Mouse (Mus musculus) intestine, embryonic 14.5 days (tissue): ENCODE results near the gene Slc4a8. TPM values are rescaled to one million over a fixed set of nuclear protein-coding genes. Genes with fewer than 3 reads are reported as not detected.

ENCODE experiments used
- ATAC-seq: fragments of 200-750 bp; cut with Nextera tagmentation; replicated peaks from 2 replicates; pipeline ENCODE4 v1.8.0; 2017; ENCODE audit warnings: low read depth, moderate number of reproducible peaks, moderate TSS enrichment, moderate library complexity; ENCODE audit not compliant: low FRiP score, low TSS enrichment
- DNase-seq: peaks from one replicate; pipeline ENCODE4 v3.0.0-alpha.2; 2018; ENCODE audit warnings: low spot score
- H3K27ac ChIP-seq: fragments of 300-500 bp; sonication (generic); 2 replicates; pipeline ENCODE4 v1.5.1; 2014; ENCODE audit warnings: low read depth, mild to moderate bottlenecking, control low read depth
- H3K27me3 ChIP-seq: fragments of 300-500 bp; sonication (generic); replicated peaks from 2 replicates; pipeline ENCODE4 v1.6.1; 2014; ENCODE audit warnings: low read length, control low read depth; ENCODE audit not compliant: control insufficient read depth, insufficient read depth
- H3K36me3 ChIP-seq: fragments of 300-500 bp; sonication (generic); 2 replicates; pipeline ENCODE4 v1.6.1; 2014; ENCODE audit warnings: low read length, control low read depth; ENCODE audit not compliant: control insufficient read depth, insufficient read depth
- H3K4me1 ChIP-seq: fragments of 300-500 bp; sonication (generic); replicated peaks from 2 replicates; pipeline ENCODE4 v1.6.1; 2014; ENCODE audit warnings: low read length, control low read depth, mixed read lengths; ENCODE audit not compliant: control insufficient read depth, insufficient read depth
- H3K4me2 ChIP-seq: fragments of 300-500 bp; sonication (generic); 2 replicates; pipeline ENCODE4 v1.6.1; 2014; ENCODE audit warnings: low read length
- H3K4me3 ChIP-seq: fragments of 300-500 bp; sonication (generic); 2 replicates; pipeline ENCODE4 v1.5.1; 2014; ENCODE audit warnings: low read depth, low read length, control low read depth, mixed read lengths
- H3K9ac ChIP-seq: fragments of 300-500 bp; sonication (generic); 2 replicates; pipeline ENCODE4 v1.6.1; 2014; ENCODE audit warnings: mild to moderate bottlenecking, low read length
- H3K9me3 ChIP-seq: fragments of 300-500 bp; sonication (generic); 2 replicates; pipeline ENCODE4 v1.6.1; 2016; ENCODE audit warnings: low read length, control low read depth; ENCODE audit not compliant: control insufficient read depth
- WGBS: fragments of 180-500 bp; shearing (Covaris S2); extraction: QIAGEN DNeasy Blood & Tissue Kit; methylation state at CpG from one replicate; pipeline ENCODE4 v1.1.7; 2014; 5-methylcytosine and 5-hydroxymethylcytosine counted together
- polyA plus RNA-seq: library from polyadenylated mRNA; unstranded; fragments of >200 nt; fragmentation: Nextera tagmentation; extraction: Ambion mirVana; gene quantifications from 2 replicates; pipeline ENCODE4 v1.2.1, GENCODE M21; 2014

The Slc4a8 gene
- polyA plus RNA-seq, 1 experiment from 2014 or later, result 5.4 TPM

DNA sequence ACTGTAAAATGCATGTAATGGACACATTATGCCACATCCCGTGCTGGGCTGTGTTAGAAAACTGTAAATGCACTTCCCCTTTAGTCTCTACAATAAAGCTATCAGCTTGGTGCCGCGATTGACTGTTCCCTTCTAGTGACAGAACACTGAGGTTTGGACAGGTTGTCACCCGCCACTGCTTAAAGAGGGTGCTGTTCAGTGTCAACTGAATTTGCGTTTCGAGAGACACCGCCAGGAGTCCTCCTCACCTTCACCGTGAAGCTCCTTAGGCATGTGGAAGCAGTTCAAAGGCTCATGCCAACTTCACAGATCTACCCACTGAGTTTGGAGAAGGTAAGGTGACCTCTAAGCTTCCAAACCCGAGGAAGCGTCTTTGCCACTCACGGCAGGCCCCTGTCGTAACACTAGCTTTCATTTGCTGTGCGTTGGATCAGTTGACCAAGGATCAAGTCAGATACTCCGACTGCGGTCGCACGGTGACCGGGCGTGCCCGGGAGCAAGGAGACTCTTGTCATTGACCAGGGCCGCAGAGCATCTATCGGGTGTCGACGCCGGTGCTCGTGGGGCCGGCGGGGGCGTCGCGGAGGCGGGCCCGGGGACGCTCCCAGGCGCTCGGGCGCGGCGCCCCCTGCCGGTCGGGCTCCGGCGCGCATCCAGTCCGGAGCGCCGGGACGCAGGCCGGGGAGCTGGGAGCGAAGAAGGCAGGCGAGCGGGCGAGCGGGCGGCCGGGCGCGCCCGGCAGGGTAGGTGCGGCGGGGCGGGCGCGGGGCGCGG is 108.6 kb downstream of the Slc4a8 start:
- Histone ChIP-seq H3K4me2 (peak overlapping the region; percentile 82), H3K4me3 (peak overlapping the region; percentile 62), H3K36me3 (no peaks in the 10 kb centered on the region), H3K4me1 (peaks cover 6% of the 10 kb centered on the region; the same call in 1 of the 2 replicates), H3K27ac (no peak overlapping the region), H3K27me3 (peaks cover 54% of the 10 kb centered on the region), H3K9me3 (no peaks in the 10 kb centered on the region), H3K9ac (peak overlapping the region; percentile 34; the same call in 1 of the 2 replicates)
- 2% methylated on average over 56 of the region's 66 CpGs for WGBS
- DNase-seq (peak; percentile 83), ATAC-seq (peak; percentile 86)

- H3K9ac ChIP-seq, result peak overlapping the region; percentile 51
- peaks cover 54% of the 10 kb centered on the region for H3K27me3 ChIP-seq
These were observed 109.2 kb downstream of the Slc4a8 start for GRCm38 (mm10) chr15:100870775-100871106.

GRCm38 (mm10) chr15:100871107-100872011 is 109.8 kb downstream of the Slc4a8 start:
- H3K36me3 ChIP-seq, result no peaks in the 10 kb centered on the region
- H3K27me3 ChIP-seq, result peaks cover 54% of the 10 kb centered on the region
- DNase-seq (peak; percentile 69), ATAC-seq (peak; percentile 40)
- no peak overlapping the region for H3K27ac ChIP-seq
- H3K9ac ChIP-seq, result peak overlapping the region; percentile 51
- peak overlapping the region; percentile 62 for H3K4me3 ChIP-seq
- peaks cover 6% of the 10 kb centered on the region; the same call in 1 of the 2 replicates for H3K4me1 ChIP-seq
- H3K4me2 ChIP-seq, result peak overlapping the region; percentile 82
- WGBS, result under 1% methylated on average over 48 of the region's 53 CpGs
- H3K9me3 ChIP-seq, result no peaks in the 10 kb centered on the region

More at GRCm38 (mm10) chr15:100870775-100871106, 109.2 kb downstream of the Slc4a8 start:
- H3K27ac ChIP-seq, result no peak overlapping the region
- H3K4me3 ChIP-seq, result peak overlapping the region; percentile 62
- H3K9me3 ChIP-seq, result no peaks in the 10 kb centered on the region
- ATAC-seq, result peak; percentile 78
- no peaks in the 10 kb centered on the region for H3K36me3 ChIP-seq
- H3K4me1 ChIP-seq, result peaks cover 6% of the 10 kb centered on the region; the same call in 1 of the 2 replicates
- DNase-seq, result no peak
- 3% methylated on average over 10 of the region's 69 CpGs for WGBS
- H3K4me2 ChIP-seq, result peak overlapping the region; percentile 82

DNA sequence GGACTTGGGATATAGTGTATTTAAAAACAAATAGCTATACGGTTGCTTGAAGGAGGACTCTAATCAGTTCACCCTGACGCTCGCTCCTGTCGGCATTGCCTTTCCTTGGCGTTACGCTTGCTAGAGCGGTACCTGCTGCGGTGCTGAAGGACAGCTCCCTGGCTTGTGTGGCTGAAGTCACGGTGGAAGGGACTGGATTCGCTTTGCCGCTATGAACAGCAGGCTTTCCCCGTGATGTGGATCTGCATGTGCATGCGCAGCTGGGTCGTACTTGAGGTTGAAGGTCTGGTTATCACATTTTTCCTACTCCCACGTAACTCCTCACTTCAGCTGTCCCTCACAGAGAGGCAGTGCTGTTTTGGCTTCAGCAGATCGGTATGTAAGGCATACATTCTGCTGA is 111.6 kb downstream of the Slc4a8 start:
- Histone ChIP-seq H3K27me3 (peaks cover 53% of the 10 kb centered on the region), H3K9me3 (no peaks in the 10 kb centered on the region), H3K36me3 (no peaks in the 10 kb centered on the region), H3K4me1 (peaks cover 6% of the 10 kb centered on the region; the same call in 1 of the 2 replicates), H3K27ac (no peak overlapping the region), H3K4me3 (no peak overlapping the region), H3K9ac (no peak overlapping the region), H3K4me2 (no peak overlapping the region)
- DNase-seq (peak; percentile 94), ATAC-seq (0 out of 2 replicates have a peak, but pooled peaks have one; percentile 30)
- 2% methylated on average over 16 of the region's 16 CpGs for WGBS

Other genes with a start within 250 kb of the Slc4a8 start
- 20.0 and 23.7 TPM in 2 replicates for gene Tfcp2, start 209.7 kb upstream of the Slc4a8 start, polyA plus RNA-seq
- 6.9 and 7.6 TPM in 2 replicates for gene Pou6f1, start 161.8 kb upstream of the Slc4a8 start, polyA plus RNA-seq
- gene Dazap2, start 146.4 kb upstream of the Slc4a8 start, polyA plus RNA-seq, result 269 and 284 TPM in 2 replicates
- gene Smagp, start 124.8 kb upstream of the Slc4a8 start, polyA plus RNA-seq, result 31.1 and 36.2 TPM in 2 replicates
- 5.7 and 6.4 TPM in 2 replicates for gene Bin2, start 92.2 kb upstream of the Slc4a8 start, polyA plus RNA-seq
- 11.9 and 49.9 TPM in 2 replicates for gene Cela1, start 73.8 kb upstream of the Slc4a8 start, polyA plus RNA-seq
- 1.2 and 1.4 TPM in 2 replicates for gene Galnt6, start 32.4 kb upstream of the Slc4a8 start, polyA plus RNA-seq
- gene Scn8a, start 108.1 kb downstream of the Slc4a8 start, polyA plus RNA-seq, result 4.0 and 5.5 TPM in 2 replicates